Mouse (Mus musculus) neural tube, embryonic 11.5 days (tissue): ENCODE results near the gene Ccdc88b. TPM values are rescaled to one million over a fixed set of nuclear protein-coding genes. Genes with fewer than 3 reads are reported as not detected.

Experiments used
- ATAC-seq: fragments of 200-750 bp; cut with Nextera tagmentation; 2 replicates; pipeline ENCODE4 v1.8.0; 2017; ENCODE audit warnings: moderate number of reproducible peaks, mild to moderate bottlenecking, moderate TSS enrichment, moderate library complexity; ENCODE audit not compliant: insufficient read depth, low FRiP score, low TSS enrichment
- DNase-seq: peaks from one replicate; pipeline ENCODE4 v3.0.0-alpha.2; 2015; ENCODE audit warnings: low spot score
- H3K27ac ChIP-seq: fragments of 300-500 bp; sonication (generic); 2 replicates; pipeline ENCODE4 v1.5.1; 2014; ENCODE audit warnings: low read depth, mild to moderate bottlenecking, low read length
- H3K27me3 ChIP-seq: fragments of 300-500 bp; sonication (generic); 2 replicates; pipeline ENCODE4 v1.6.1; 2014; ENCODE audit warnings: mild to moderate bottlenecking, low read length, mixed read lengths; ENCODE audit not compliant: control insufficient read depth, insufficient read depth
- H3K36me3 ChIP-seq: fragments of 300-500 bp; sonication (generic); 2 replicates; pipeline ENCODE4 v1.6.1; 2014; ENCODE audit warnings: mild to moderate bottlenecking, low read length, moderate library complexity, mixed read lengths; ENCODE audit not compliant: control insufficient read depth, insufficient read depth
- H3K4me1 ChIP-seq: fragments of 300-500 bp; sonication (generic); 2 replicates; pipeline ENCODE4 v1.6.1; 2014; ENCODE audit warnings: low read length, mixed read lengths; ENCODE audit not compliant: control insufficient read depth, insufficient read depth
- H3K4me2 ChIP-seq: fragments of 300-500 bp; sonication (generic); 2 replicates; pipeline ENCODE4 v1.6.1; 2014; ENCODE audit warnings: low read depth, mild to moderate bottlenecking, moderate library complexity
- H3K4me3 ChIP-seq: fragments of 300-500 bp; sonication (generic); 2 replicates; pipeline ENCODE4 v1.5.1; 2014; ENCODE audit warnings: low read depth, low read length
- H3K9ac ChIP-seq: fragments of 300-500 bp; sonication (generic); 2 replicates; pipeline ENCODE4 v1.6.1; 2014; ENCODE audit warnings: mild to moderate bottlenecking, low read length
- H3K9me3 ChIP-seq: fragments of 300-500 bp; sonication (generic); 2 replicates; pipeline ENCODE4 v1.6.1; 2016; ENCODE audit warnings: low read length; ENCODE audit not compliant: control insufficient read depth
- WGBS: fragments of 180-500 bp; shearing (Covaris S2); extraction: QIAGEN DNeasy Blood & Tissue Kit; methylation state at CpG from one replicate; pipeline ENCODE4 v1.1.7; 2014; 5-methylcytosine and 5-hydroxymethylcytosine counted together
- polyA plus RNA-seq: library from polyadenylated mRNA; unstranded; fragments of >200 nt; fragmentation: Nextera tagmentation; extraction: Ambion mirVana; gene quantifications from 2 replicates; pipeline ENCODE4 v1.2.1, GENCODE M21; 2014

Gene Ccdc88b
- polyA plus RNA-seq, 1 experiment from 2014 or later, result 0.89 TPM

- Histone ChIP-seq H3K27ac (no peak overlapping the region), H3K36me3 (no peaks in the 10 kb centered on the region; the same call in 1 of the 2 replicates), H3K9ac (no peak overlapping the region), H3K27me3 (peaks cover 40% of the 10 kb centered on the region), H3K4me2 (no peak overlapping the region), H3K4me1 (peaks cover 17% of the 10 kb centered on the region), H3K4me3 (no peak overlapping the region), H3K9me3 (no peaks in the 10 kb centered on the region)
- DNase-seq (no peak), ATAC-seq (no peak)
- WGBS, result 14% methylated on average over 3 of the region's 3 CpGs
These were observed 28.9 kb downstream of the Ccdc88b start for GRCm38 (mm10) chr19:6829069-6829468.

DNA sequence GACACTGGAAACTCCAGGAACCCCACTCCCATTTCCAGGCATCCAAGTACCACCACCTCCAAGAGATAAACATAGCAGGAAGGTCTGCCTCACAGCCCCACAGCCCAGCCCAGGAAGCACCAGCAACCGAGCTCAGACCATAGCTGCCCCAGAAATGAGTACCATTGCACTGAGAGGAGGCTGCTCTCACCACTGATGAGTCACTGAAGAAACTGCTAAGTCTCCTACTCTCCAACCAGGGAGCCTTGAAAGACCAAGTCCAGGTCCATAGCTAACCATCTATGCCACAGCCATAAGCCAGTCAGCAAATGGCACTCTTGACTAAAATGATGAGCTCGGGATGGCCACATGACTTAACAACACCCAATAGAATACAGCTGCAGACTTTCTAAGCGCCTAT, 31.4 kb downstream of the Ccdc88b start:
- Histone ChIP-seq H3K9ac (no peak overlapping the region), H3K27ac (no peak overlapping the region), H3K9me3 (no peaks in the 10 kb centered on the region), H3K4me1 (peaks cover 17% of the 10 kb centered on the region), H3K27me3 (peaks cover 29% of the 10 kb centered on the region), H3K36me3 (no peaks in the 10 kb centered on the region), H3K4me2 (no peak overlapping the region), H3K4me3 (no peak overlapping the region)
- DNase-seq (no peak), ATAC-seq (no peak)
- WGBS, result 80% methylated on average over 3 of the region's 3 CpGs

DNA sequence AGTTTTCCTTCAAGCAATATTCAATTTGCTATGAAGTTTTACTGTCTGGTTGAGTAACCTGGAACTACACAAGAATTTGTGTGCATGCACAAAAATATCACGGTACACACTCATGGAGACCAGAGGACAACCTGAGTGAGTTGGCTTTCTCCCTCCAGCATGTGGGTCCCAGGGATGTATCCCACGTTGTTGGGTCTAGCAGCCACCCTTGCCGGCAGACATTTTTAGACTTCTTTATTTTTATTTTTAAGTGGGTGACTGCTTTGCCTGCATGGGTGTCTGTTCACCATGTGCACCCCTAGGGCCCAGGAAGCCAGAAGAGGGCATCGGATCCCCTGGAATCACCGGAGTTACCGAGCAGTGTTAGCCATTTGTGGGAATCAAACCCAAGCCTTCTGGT, 32.6 kb downstream of the Ccdc88b start:
- H3K9ac ChIP-seq, result no peak overlapping the region

GRCm38 (mm10) chr19:6820538-6821195, 37.3 kb downstream of the Ccdc88b start:
- Histone ChIP-seq H3K9ac (no peak overlapping the region), H3K4me2 (no peak overlapping the region), H3K27ac (no peak overlapping the region), H3K4me1 (no peaks in the 10 kb centered on the region), H3K9me3 (no peaks in the 10 kb centered on the region), H3K4me3 (no peak overlapping the region), H3K27me3 (no peaks in the 10 kb centered on the region), H3K36me3 (no peaks in the 10 kb centered on the region)
- ATAC-seq (no peak), DNase-seq (no peak)
- 79% methylated on average over 13 of the region's 13 CpGs for WGBS

More for the DNA sequence above, 32.6 kb downstream of the Ccdc88b start:
- Histone ChIP-seq H3K27ac (no peak overlapping the region), H3K36me3 (no peaks in the 10 kb centered on the region), H3K4me3 (no peak overlapping the region), H3K4me2 (no peak overlapping the region), H3K27me3 (peaks cover 17% of the 10 kb centered on the region), H3K9me3 (no peaks in the 10 kb centered on the region), H3K4me1 (peaks cover 9% of the 10 kb centered on the region)
- ATAC-seq (no peak), DNase-seq (no peak)
- WGBS, result 85% methylated on average over 6 of the region's 6 CpGs

GRCm38 (mm10) chr19:6819143-6819827, 38.7 kb downstream of the Ccdc88b start:
- Histone ChIP-seq H3K4me1 (no peaks in the 10 kb centered on the region), H3K9me3 (no peaks in the 10 kb centered on the region), H3K4me3 (no peak overlapping the region), H3K27ac (no peak overlapping the region), H3K4me2 (no peak overlapping the region), H3K9ac (no peak overlapping the region), H3K27me3 (no peaks in the 10 kb centered on the region), H3K36me3 (no peaks in the 10 kb centered on the region)
- ATAC-seq (no peak), DNase-seq (no peak)
- 54% methylated on average over 10 of the region's 10 CpGs for WGBS

DNA sequence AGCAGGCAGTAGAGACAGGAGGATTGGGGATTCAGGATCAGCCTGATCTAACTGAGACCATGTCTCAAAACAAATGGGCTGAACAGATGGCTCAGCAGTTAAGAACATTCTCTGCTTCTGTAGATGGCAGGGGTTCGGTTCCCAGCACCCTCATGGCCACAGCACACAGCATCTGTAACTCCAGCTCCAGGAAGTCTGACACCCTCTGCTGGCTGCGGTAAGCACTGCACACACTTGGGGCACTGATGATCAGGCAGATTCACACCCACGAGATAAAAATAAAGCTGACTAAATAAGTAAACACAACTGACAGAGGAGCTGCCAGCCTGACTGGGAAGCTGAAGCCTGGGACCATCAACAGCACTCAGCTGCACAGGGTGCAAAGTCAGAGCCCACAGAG, 43.1 kb downstream of the Ccdc88b start:
- Histone ChIP-seq H3K27me3 (no peaks in the 10 kb centered on the region), H3K27ac (no peak overlapping the region), H3K36me3 (no peaks in the 10 kb centered on the region), H3K4me2 (no peak overlapping the region), H3K9ac (no peak overlapping the region), H3K9me3 (no peaks in the 10 kb centered on the region), H3K4me1 (no peaks in the 10 kb centered on the region), H3K4me3 (no peak overlapping the region)
- DNase-seq (no peak), ATAC-seq (no peak)
- 82% methylated on average over 3 of the region's 3 CpGs for WGBS

- H3K4me3 ChIP-seq, result no peak overlapping the region
- H3K4me1 ChIP-seq, result no peaks in the 10 kb centered on the region
- WGBS, result 41% methylated on average over 4 of the region's 4 CpGs
- no peak overlapping the region for H3K4me2 ChIP-seq
- no peaks in the 10 kb centered on the region for H3K9me3 ChIP-seq
- no peak overlapping the region for H3K27ac ChIP-seq
- peak; percentile 35 for DNase-seq
- no peak overlapping the region for H3K9ac ChIP-seq
- H3K27me3 ChIP-seq, result no peaks in the 10 kb centered on the region
- ATAC-seq, result no peak
- no peaks in the 10 kb centered on the region for H3K36me3 ChIP-seq
These were observed 43.6 kb downstream of the Ccdc88b start for GRCm38 (mm10) chr19:6814366-6814765.
